Mouse (Mus musculus) small intestine, adult 2 months (tissue): Measurements from ENCODE around the gene Nup107.

Experiments used
- CTCF ChIP-seq: fragments of 200-500 bp; IDR thresholded peaks from 2 replicates; pipeline ENCODE4 v1.5.1; 2012; ENCODE audit warnings: low read depth, mild to moderate bottlenecking, control low read depth, inconsistent platforms, low read length, moderate library complexity, mixed read lengths; ENCODE audit not compliant: insufficient replicate concordance, insufficient read length; ENCODE audit errors: extremely low read depth
- POLR2A ChIP-seq: fragments of 200-500 bp; IDR thresholded peaks from 2 replicates; pipeline ENCODE4 v1.6.1; 2012; ENCODE audit warnings: low read depth, mild to moderate bottlenecking, control low read depth, inconsistent platforms, low read length, moderate library complexity

GRCm38 (mm10) chr10:117737075-117737474 is 55.4 kb downstream of the Nup107 start:
- no peak for TF ChIP-seq CTCF
- TF ChIP-seq POLR2A, result no peak
